Mouse (Mus musculus) MEL (cell line): Measurements from ENCODE around the gene Pigp.

Source experiments
- CTCF ChIP-seq, 3 experiments: IDR thresholded peaks in 2 of 3; conservative IDR thresholded peaks in 1 of 3; 2 replicates each; pipeline ENCODE4 v1.5.1; 2011 to 2012; ENCODE audit warnings: low read length in 3 of 3, low read depth in 2 of 3, mild to moderate bottlenecking in 2 of 3, improper control_type of control experiment in 1 of 3, inconsistent platforms in 1 of 3, mixed read lengths in 1 of 3, moderate library complexity in 1 of 3; ENCODE audit not compliant: control insufficient read depth in 1 of 3, insufficient read depth in 1 of 3, poor library complexity in 1 of 3, severe bottlenecking in 1 of 3
- EP300 ChIP-seq, 2 experiments: IDR thresholded peaks; 2 replicates each; pipeline ENCODE4 v1.6.1; 2011; ENCODE audit warnings: improper control_type of control experiment in 2 of 2, low read length in 2 of 2, low read depth in 1 of 2, mild to moderate bottlenecking in 1 of 2
- MAX ChIP-seq: IDR thresholded peaks from 2 replicates; pipeline ENCODE4 v1.6.1; 2011; ENCODE audit warnings: low read length, improper control_type of control experiment
- TBP ChIP-seq: IDR thresholded peaks from 2 replicates; pipeline ENCODE4 v1.8.0; 2011; ENCODE audit warnings: low read depth, low read length, improper control_type of control experiment
- ZKSCAN1 ChIP-seq: IDR thresholded peaks from 2 replicates; pipeline ENCODE4 v1.6.1; 2012; ENCODE audit warnings: low read depth, mild to moderate bottlenecking, inconsistent platforms, low read length, improper control_type of control experiment, moderate library complexity

GRCm38 (mm10) chr16:94369596-94370172 is 2.0 kb downstream of the Pigp start:
- no peak for TF ChIP-seq EP300 (IDR thresholded peaks at IDR 0.05; ENCODE audit: low read depth in 1 of 2, low read length in 2 of 2)
- no peak for TF ChIP-seq CTCF (IDR thresholded peaks at IDR 0.05 in 2 of 3, conservative IDR thresholded peaks at IDR 0.05 in 1 of 3; ENCODE audit: control insufficient read depth in 1 of 3, insufficient read depth in 1 of 3, low read depth in 2 of 3, low read length in 3 of 3, poor library complexity in 1 of 3, severe bottlenecking in 1 of 3)
- TF ChIP-seq MAX: no peak
- no peak for TF ChIP-seq ZKSCAN1
- TF ChIP-seq TBP: no peak
